Mouse (Mus musculus): Measurements from ENCODE around the gene Tcaim.
"Not testable (repeated sequence)": the region's sequence is repeated elsewhere in the genome, so short reads cannot be mapped to it uniquely, and the experiment has no call there.

Gene Tcaim

DNA sequence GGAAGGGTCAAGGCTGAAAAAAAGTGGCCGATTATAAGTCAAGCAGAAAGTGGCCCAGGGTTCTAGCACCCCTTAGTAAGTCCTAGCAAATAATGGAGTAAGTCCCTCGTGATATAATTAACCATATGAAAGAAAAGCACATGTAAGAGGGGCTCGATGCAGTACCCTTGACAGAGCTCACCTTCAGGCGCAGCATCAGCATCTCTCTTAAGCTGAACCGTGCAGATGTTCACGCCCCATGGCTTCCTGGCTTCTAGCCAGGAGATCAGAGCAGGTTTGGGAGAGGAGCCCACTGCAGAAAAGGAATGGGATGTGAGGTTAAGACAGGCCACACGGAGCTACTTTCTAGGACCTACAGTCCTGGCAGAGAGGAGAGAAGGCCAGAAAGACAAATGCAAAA is 49.2 kb downstream of the Tcaim start:
- no peak for DNase-seq (ENCODE audit: low spot score in 2 of 2)

DNA sequence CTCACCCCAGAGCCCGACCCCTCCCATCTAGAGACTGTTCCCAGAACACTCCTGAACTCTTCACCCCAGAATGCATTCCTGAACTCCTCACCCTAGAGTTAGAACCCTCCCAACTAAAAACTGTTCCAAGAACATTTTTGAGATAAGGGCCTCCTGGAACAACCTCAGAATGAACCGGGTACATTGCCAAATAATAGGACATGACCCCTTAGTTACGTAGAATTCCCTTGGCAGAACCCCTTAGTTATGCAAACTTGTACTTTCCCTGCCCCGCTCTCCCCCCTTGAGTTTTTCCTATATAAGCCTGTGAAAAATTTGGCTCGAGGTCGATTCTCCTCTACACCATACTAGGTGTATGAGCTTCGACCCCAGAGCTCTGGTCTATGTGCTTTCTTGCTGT is 49.8 kb downstream of the Tcaim start:
- DNase-seq (ENCODE audit: low spot score in 2 of 2), result not testable (repeated sequence)

DNA sequence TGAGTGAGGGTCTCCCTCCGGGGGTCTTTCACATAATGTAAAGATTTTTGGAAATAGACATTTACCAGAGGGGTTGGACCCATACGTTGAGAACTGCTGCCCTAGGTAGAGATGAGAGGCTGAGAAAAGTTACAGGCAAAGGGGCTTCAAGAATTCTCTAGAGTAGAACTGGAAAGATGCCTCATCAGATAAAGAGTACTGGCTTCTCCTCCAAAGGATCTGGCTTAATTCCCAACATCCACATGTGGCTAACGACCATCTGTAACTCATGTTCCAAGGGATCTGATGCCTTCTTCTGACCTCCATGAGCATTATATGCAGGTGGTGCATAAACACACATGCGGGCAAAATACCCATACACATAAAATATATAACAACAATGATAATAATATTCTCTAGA is 50.3 kb downstream of the Tcaim start:
- no peak for DNase-seq (ENCODE audit: low spot score in 2 of 2)

DNA sequence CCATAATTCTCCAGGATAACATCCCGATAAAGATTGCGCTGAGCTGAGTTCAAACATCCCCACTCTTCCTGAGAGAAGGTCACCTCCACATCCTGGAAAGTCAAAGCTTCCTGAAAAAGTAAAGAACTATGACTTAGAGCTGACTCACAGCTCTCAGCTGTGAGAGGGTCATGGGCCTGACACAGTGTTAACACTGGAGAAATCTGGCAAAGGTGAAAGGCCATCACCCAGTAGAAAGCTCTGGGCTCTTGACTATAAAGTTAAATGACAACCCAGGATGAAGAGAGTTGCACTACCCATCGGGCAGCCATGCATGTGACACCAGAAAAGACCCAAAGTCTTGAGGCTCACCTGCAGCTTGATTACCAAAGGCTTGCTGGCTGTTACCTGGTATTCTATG is 51.4 kb downstream of the Tcaim start:
- no peak for DNase-seq (ENCODE audit: low spot score in 2 of 2)

DNA sequence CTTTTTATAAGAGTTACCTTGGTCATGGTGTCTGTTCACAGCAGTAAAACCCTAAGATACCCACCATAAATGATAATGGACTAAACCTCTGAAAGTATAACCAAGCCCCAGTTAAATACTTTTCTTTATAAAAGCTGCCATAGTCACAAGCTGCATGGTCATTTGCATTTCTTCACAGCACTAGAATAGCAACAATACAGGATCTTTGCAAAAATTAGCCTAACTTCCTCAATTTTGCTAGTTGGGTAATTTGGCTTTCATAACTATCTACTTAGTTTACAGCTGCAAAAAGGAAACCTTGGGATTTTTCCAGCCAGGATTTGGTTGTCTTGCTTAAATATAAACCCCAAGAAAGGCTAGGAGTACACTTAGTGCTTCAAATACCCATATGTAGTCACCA is 55.4 kb downstream of the Tcaim start:
- DNase-seq (ENCODE audit: low spot score in 2 of 2), result no peak

DNA sequence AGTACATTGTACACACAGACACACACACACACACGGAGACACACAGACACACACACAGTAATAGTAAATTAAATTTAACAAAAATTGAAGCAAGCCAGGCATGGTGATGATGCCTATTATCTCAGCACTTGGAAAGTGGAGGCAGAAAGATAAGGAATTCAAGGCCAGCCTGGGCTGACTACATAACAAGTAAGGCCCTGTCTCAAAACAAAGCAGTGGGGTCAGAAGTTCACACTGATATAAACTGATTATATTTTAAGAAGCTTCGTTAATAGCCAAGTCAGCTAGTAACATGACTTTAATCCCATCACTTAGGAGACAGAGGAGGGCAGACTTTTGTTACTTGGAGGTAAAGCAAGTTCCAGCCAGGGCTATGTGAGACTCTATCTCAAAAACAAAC is 58.4 kb downstream of the Tcaim start:
- no peak for DNase-seq (ENCODE audit: low spot score in 2 of 2)

DNA sequence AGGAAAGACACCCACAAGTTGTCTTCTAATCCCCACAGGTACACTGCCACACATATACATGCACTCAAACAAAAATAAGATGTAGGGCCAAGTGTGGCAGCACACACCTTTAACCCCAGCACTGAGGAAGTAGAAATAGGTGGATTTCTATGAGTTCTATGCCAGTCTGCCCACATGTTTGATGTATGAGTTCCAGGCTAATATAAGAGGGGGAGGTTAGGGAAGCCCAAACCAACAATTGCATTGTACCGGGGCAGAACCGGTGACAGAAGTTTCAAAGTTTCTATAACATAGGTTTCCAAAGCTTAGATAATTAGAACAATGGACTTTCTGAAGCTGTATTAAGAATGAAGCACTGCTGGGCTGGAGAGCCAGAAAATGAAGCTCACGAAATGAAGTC is 59.5 kb downstream of the Tcaim start:
- DNase-seq (ENCODE audit: low spot score in 2 of 2), result no peak

DNA sequence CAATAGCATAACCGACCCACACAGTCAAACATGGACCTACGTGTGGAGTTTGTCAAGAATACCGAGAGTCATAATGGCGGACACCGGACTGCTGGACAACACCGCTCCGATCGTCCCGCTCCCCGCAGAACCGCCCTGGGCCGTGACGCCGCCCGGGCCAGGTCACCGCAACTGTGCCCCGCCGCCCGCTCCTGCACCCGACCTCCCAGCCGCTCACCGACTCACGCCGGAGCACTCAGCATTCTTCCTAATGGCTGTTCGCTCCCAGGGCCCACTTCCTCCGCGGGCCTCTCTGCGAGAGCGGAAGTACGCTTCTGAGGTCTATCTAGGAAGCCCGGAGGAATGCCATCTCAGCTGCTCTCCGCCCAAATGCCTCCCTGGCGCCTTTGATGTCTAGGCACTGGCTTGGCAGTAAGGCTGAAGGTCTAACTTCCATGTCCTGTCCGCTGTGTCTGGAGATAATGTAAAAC is 60.4 kb downstream of the Tcaim start, which contains the start of gene Zfp445:
Gene Zfp445 (minus strand): TSS at position 310 of the 470 bp plus-strand sequence.
- DNase-seq (ENCODE audit: low spot score in 2 of 2), result peak; percentile 84 to 87

DNA sequence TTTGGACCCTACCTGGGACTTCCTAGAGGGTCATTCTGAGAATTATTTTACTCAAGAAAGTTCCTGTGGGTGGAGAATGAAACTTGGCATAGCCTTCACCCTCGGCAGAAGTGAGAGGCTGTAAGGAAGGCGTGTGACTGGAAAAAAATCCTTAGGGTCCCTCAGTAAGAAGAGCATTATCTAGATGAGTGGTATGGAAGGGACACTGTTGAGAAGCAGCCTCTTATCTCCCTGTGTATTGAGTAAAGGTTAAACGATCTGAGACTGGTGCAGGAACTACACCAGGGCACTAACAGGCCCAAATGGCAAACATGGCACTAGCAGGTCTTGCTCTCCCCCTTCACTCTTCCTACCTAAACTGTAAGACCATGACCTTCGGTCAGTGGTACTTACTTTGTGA is 60.9 kb downstream of the Tcaim start:
- no peak for DNase-seq (ENCODE audit: low spot score in 2 of 2)

DNA sequence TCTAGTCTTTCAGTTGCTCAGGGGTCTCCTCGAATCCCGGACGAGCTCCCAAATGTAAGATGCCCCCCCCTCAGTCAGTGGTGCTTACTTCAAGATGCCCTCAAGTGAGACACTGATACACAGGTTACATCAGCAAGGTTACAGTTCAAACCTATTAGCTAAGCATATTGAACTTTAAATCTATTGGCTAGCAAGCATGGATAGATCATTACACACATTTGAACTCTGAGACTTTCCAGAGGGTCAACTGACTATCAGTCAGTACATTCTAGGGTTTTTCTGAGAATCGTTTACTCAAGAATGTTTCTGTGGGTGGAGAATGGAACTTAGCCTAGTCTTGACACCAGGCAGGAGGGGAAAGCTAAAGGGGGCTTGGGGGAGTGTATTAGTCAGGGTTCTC is 67.3 kb downstream of the Tcaim start:
- no peak for DNase-seq (ENCODE audit: low spot score in 2 of 2)

DNA sequence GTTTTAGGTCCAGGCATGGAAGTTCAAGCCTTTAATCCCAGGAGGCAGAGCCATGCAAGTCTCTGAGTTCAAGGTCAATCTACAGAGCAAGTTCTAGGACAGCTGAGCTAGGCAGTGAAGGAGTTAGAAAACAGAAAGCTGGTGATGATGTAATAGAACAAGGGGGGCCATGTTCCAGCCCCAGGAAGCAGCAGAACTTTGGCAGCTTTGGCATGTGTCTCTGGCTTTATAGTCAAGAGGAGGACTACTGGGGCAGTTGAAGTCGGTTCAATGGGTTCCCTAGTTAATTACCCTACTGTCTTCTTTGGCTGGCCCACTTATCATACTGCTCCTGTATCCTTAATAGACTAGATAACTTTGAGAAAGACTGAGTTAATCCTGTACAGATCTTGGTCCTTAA is 69.3 kb downstream of the Tcaim start:
- no peak for DNase-seq (ENCODE audit: low spot score in 2 of 2)

DNA sequence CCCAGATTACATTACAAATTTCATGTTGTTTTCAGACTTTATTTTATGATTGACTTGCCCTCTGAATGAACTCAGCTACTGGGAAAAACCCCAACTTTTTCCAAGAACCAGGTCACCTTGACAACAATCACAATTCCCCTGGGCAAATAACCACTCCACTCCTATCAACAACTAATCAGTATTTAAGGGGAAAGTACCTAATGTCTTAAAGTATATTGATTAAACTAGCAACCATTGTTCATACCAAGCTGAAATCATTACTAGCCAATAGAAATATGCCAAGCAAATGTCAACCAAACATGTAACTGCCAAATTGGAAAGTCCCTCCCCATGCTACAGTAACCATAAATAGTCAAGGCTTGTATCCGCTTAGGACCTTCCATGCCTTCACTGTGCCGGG is 69.8 kb downstream of the Tcaim start:
- DNase-seq (ENCODE audit: low spot score in 2 of 2), result no peak

DNA sequence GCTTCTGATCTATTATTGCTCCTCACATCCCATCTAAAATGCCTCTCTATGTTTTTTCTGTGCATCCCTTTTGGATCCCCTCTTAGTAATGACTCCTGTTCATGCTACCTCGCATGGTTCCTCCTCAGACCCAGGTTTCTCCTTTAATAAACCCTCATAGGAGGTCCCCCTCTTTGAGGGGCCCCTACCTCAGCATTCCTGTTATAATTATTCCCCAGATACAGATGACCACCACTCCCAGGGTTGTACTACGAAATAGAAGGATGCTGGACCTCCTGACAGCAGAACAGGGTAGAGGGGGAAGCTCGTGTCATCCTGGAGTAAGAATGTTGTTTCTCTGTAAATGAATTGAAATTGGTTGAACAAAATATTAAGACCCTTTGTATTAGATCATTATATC is 80.0 kb downstream of the Tcaim start, which contains the start of gene Zkscan7:
Gene Zkscan7 (plus strand): TSS at position 301 of the 400 bp plus-strand sequence.
- no peak for DNase-seq (ENCODE audit: low spot score in 2 of 2)
